Mouse (Mus musculus) intestine, postnatal 0 days (tissue): ENCODE measurements around the gene Rnf222. TPM values are rescaled to one million over a fixed set of nuclear protein-coding genes. Genes with fewer than 3 reads are reported as not detected.

Experiments used
- ATAC-seq: fragments of 200-750 bp; cut with Nextera tagmentation; 2 replicates; pipeline ENCODE4 v1.8.0; 2017; ENCODE audit warnings: mild to moderate bottlenecking, moderate TSS enrichment, moderate library complexity
- H3K27ac ChIP-seq: fragments of 300-500 bp; sonication (generic); 2 replicates; pipeline ENCODE4 v1.5.1; 2014; ENCODE audit warnings: mild to moderate bottlenecking, low read depth, low read length, moderate library complexity
- H3K27me3 ChIP-seq: fragments of 300-500 bp; sonication (generic); replicated peaks from 2 replicates; pipeline ENCODE4 v1.6.1; 2014; ENCODE audit warnings: low read length, mixed read lengths; ENCODE audit not compliant: control insufficient read depth, insufficient read depth
- H3K36me3 ChIP-seq: fragments of 300-500 bp; sonication (generic); 2 replicates; pipeline ENCODE4 v1.6.1; 2014; ENCODE audit warnings: mild to moderate bottlenecking, moderate library complexity; ENCODE audit not compliant: control insufficient read depth, insufficient read depth
- H3K4me1 ChIP-seq: fragments of 300-500 bp; sonication (generic); replicated peaks from 2 replicates; pipeline ENCODE4 v1.6.1; 2014; ENCODE audit warnings: antibody characterized with exemption, low read length, mixed read lengths; ENCODE audit not compliant: control insufficient read depth, insufficient read depth
- H3K4me2 ChIP-seq: fragments of 300-500 bp; sonication (generic); replicated peaks from 2 replicates; pipeline ENCODE4 v1.6.1; 2014; ENCODE audit warnings: low read depth, mild to moderate bottlenecking, moderate library complexity
- H3K4me3 ChIP-seq: fragments of 300-500 bp; sonication (generic); 2 replicates; pipeline ENCODE4 v1.5.1; 2014; ENCODE audit warnings: low read depth, low read length
- H3K9ac ChIP-seq: fragments of 300-500 bp; sonication (generic); 2 replicates; pipeline ENCODE4 v1.6.1; 2014; ENCODE audit warnings: mild to moderate bottlenecking, low read depth, low read length
- H3K9me3 ChIP-seq: fragments of 300-500 bp; sonication (generic); 2 replicates; pipeline ENCODE4 v1.6.1; 2016; ENCODE audit warnings: mixed run types; ENCODE audit not compliant: control insufficient read depth
- CTCF ChIP-seq: sonication (generic); IDR thresholded peaks from 2 replicates; pipeline ENCODE4 v1.5.1; 2016; ENCODE audit warnings: low read depth, mild to moderate bottlenecking, control low read depth, antibody characterized with exemption, moderate library complexity
- WGBS: fragments of 180-500 bp; shearing (Covaris S2); extraction: QIAGEN DNeasy Blood & Tissue Kit; methylation state at CpG from one replicate; pipeline ENCODE4 v1.1.7; 2014; 5-methylcytosine and 5-hydroxymethylcytosine counted together
- polyA plus RNA-seq: library from polyadenylated mRNA; unstranded; fragments of >200 nt; fragmentation: Nextera tagmentation; extraction: Ambion mirVana; gene quantifications from 2 replicates; pipeline ENCODE4 v1.2.1, GENCODE M21; 2015

Gene Rnf222
- polyA plus RNA-seq, 1 experiment from 2014 or later: 0.04 TPM

DNA sequence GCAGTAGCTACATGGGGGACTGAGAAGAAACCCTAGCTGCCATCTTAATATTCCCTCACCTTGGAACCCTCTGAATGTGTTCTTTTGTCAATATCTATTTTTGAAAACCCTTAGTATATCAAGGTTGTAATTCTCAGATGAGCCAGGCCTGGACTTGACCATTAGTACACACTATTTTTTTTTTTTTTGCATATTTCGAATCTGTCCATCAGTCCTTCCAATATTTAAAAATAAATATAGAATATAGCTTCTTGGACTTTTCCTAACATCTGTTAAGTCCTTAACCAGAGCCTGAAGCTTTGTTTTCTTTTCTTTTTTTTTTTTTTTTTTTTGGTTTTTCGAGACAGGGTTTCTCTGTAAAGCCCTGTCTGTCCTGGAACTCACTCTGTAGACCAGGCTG lies 4.5 kb upstream of the Rnf222 start:
- Histone ChIP-seq H3K4me3 (no peak overlapping the region), H3K36me3 (no peaks in the 10 kb centered on the region), H3K4me2 (no peak overlapping the region), H3K27me3 (no peaks in the 10 kb centered on the region), H3K27ac (no peak overlapping the region), H3K4me1 (0 out of 2 replicates have a peak, but pooled peaks cover 3% of the 10 kb centered on the region), H3K9me3 (no peaks in the 10 kb centered on the region), H3K9ac (no peak overlapping the region)
- TF ChIP-seq CTCF: no peak
- ATAC-seq: no peak
- WGBS: 86% methylated on average over 2 of the region's 2 CpGs

DNA sequence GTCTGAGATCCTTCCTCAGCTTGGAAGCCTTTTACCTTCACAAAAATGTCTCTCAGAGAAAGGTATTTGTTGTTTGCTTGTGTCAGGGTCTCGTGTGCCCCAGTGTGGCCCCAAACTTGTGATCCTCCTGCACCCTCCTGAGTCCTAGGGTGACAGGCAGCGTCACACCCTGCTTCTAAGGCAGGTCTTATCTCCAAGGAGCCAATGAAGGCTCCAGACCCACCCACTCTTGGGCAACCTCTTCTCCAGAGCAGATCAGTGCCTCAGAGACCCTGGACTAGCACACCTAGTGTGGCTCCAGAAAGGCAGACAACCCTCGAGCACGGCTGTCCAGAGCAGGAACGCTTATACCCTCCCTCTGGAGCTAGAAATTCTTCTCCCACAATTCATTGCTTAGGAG lies 4.0 kb upstream of the Rnf222 start:
- H3K4me2 ChIP-seq: no peak overlapping the region
- H3K9ac ChIP-seq: no peak overlapping the region
- H3K27ac ChIP-seq: no peak overlapping the region
- H3K4me3 ChIP-seq: no peak overlapping the region
- H3K27me3 ChIP-seq: no peaks in the 10 kb centered on the region
- WGBS: 39% methylated on average over 5 of the region's 5 CpGs
- no peak for ATAC-seq
- H3K36me3 ChIP-seq: no peaks in the 10 kb centered on the region
- no peak for TF ChIP-seq CTCF
- 0 out of 2 replicates have a peak, but pooled peaks cover 3% of the 10 kb centered on the region for H3K4me1 ChIP-seq
- H3K9me3 ChIP-seq: no peaks in the 10 kb centered on the region

DNA sequence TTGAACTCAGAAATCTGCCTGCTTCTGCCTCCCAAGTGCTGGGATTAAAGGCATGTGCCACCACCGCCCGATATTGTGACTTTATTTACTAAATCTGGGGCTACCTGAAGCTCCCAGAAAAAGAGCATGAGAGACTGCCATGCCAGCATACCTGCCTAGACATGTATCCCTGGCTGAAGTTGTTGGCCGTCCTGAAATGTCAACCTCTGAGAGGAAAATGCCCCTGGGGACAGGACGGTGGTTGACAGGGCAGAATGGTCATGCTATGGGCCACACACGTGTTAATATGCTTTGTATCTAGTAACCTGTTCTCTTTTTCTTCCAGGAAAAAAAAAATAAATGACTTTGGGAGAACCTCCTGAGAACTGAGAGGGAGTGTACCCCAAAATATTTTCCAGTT lies 2.3 kb upstream of the Rnf222 start:
- 0 out of 2 replicates have a peak, but pooled peaks cover 3% of the 10 kb centered on the region for H3K4me1 ChIP-seq
- 84% methylated on average over 5 of the region's 5 CpGs for WGBS
- no peak for ATAC-seq
- no peak overlapping the region for H3K4me2 ChIP-seq
- no peak overlapping the region for H3K4me3 ChIP-seq
- no peak for TF ChIP-seq CTCF
- H3K36me3 ChIP-seq: no peaks in the 10 kb centered on the region
- no peaks in the 10 kb centered on the region for H3K9me3 ChIP-seq
- H3K27me3 ChIP-seq: no peaks in the 10 kb centered on the region
- no peak overlapping the region for H3K9ac ChIP-seq
- no peak overlapping the region for H3K27ac ChIP-seq

DNA sequence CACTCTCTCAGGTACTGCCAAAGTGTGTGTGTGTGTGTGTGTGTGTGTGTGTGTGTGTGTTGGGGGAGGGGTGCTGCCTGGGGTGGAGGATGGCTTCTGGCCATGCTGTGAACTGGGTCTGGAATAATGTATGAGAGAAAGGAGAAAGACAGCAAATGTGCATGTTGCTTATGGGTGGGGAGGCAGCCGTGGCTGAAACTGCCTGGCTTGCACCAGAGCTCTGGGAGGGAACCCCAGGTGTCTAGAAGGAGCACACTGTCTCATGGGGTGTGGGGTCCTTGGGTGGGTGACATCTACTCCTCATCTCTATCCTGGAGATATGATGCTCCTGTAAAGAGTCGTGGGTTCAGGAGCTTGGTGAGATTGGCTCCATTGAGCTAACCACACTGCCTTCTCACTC lies 300 bp downstream of the Rnf222 start:
- Histone ChIP-seq H3K4me1 (no peaks in the 10 kb centered on the region), H3K4me2 (no peak overlapping the region), H3K4me3 (no peak overlapping the region), H3K27me3 (no peaks in the 10 kb centered on the region), H3K9ac (no peak overlapping the region), H3K27ac (no peak overlapping the region), H3K9me3 (no peaks in the 10 kb centered on the region), H3K36me3 (no peaks in the 10 kb centered on the region)
- ATAC-seq: no peak
- TF ChIP-seq CTCF: no peak
- 74% methylated on average over 2 of the region's 2 CpGs for WGBS

DNA sequence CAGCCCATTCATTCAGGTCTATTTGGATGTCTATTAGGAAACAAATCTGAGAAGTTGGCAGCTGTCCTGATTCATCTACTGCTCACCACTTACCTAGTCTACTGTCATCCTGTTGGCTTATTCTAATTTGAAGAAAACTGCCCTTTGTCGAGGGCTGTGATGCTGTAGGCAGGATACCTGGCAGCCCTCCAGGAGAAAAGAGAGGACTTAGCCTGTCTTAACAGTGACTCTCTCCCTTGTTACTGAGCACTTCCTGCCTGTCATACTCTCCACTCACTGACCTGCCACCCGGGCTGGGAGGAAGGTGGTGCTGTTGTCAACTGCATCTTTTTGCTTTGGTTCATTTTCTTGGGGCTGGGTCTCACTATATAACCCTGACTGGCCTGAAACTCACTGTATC lies 2.3 kb downstream of the Rnf222 start:
- no peak for ATAC-seq
- Histone ChIP-seq H3K9me3 (no peaks in the 10 kb centered on the region), H3K27me3 (no peaks in the 10 kb centered on the region), H3K27ac (no peak overlapping the region), H3K36me3 (no peaks in the 10 kb centered on the region), H3K9ac (no peak overlapping the region), H3K4me1 (no peaks in the 10 kb centered on the region), H3K4me3 (no peak overlapping the region), H3K4me2 (no peak overlapping the region)
- no peak for TF ChIP-seq CTCF
- WGBS: 30% methylated on average over 2 of the region's 2 CpGs

DNA sequence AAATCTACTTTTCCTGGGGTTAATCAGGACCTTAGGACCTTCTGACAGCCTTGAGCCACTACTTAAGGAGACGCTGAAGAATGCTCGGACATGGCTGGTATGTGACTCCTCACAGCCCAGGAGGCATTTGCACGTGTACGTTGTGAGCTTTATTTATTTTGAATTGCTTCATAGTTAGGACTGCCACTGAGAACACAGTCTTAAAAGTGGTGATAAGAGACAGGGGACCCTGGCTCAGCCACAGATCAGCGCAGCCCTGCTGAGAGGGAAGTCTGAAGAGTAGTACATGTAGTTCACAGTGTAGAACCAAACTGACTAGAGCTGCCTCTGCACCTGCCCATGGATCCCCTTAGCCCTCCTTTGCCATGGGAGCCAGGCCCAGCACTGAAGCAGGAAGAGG lies 3.5 kb downstream of the Rnf222 start:
- no peaks in the 10 kb centered on the region for H3K36me3 ChIP-seq
- 62% methylated on average over 5 of the region's 5 CpGs for WGBS

DNA sequence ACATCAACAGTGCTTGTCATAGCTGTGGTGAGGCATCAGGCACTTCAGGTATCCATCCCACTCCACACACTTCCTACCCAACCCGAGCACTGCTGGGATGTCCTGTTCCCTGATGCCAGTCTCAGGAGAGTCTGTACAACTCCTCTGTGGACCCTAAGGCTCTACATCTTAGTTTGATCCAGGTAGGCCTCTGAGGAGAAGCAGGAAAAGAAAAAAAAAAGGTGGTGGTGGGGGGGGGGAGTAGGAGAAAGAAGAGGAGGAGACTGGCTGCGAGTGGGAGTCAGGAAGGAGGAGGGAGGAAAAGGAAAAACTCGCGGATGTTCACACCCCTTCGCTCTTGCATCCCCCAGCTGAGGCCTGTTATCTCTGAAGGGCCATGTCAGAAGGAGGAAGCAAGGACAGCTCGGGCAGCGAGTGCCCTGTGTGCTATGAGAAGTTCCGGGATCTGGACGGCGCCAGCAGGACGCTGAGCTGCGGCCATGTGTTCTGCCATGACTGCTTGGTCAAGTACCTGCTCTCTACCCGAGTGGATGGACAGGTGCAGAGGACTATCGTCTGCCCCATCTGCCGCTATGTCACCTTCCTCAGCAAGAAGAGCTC lies 4.0 kb downstream of the Rnf222 start:
- 60% methylated on average over 15 of the region's 15 CpGs for whole genome bisulfite sequencing

More for the DNA sequence above, 3.5 kb downstream of the Rnf222 start:
- Histone ChIP-seq H3K9me3 (no peaks in the 10 kb centered on the region), H3K27ac (no peak overlapping the region), H3K9ac (no peak overlapping the region), H3K27me3 (no peaks in the 10 kb centered on the region), H3K4me3 (no peak overlapping the region), H3K4me1 (no peaks in the 10 kb centered on the region), H3K4me2 (no peak overlapping the region)
- no peak for TF ChIP-seq CTCF
- no peak for ATAC-seq

More for the DNA sequence above, 4.0 kb downstream of the Rnf222 start:
- Histone ChIP-seq H3K27ac (no peak overlapping the region), H3K4me3 (no peak overlapping the region), H3K36me3 (no peaks in the 10 kb centered on the region), H3K9me3 (no peaks in the 10 kb centered on the region), H3K27me3 (no peaks in the 10 kb centered on the region), H3K9ac (no peak overlapping the region), H3K4me2 (no peak overlapping the region), H3K4me1 (no peaks in the 10 kb centered on the region)
- ATAC-seq: no peak
- no peak for TF ChIP-seq CTCF
